Mouse (Mus musculus) left cerebral cortex, postnatal 14 days (tissue): ENCODE measurements around the gene Ttc7b. TPM values are rescaled to one million over a fixed set of nuclear protein-coding genes. Genes with fewer than 3 reads are reported as not detected.

ENCODE experiments used
- DNase-seq, 2 experiments: peaks; one replicate each; pipeline ENCODE4 v3.0.0; 2021 to 2022; ENCODE audit warnings: low spot score in 2 of 2, mixed read lengths in 1 of 2
- intact Hi-C: fragments of 180-260 bp; cut with DNase I; formaldehyde crosslinking; loops from one replicate; pipeline ENCODE4 v1.15.1; 2025
- long read RNA-seq, 2 experiments: library from polyadenylated mRNA; stranded (forward); transcript quantifications; one replicate each; pipeline ENCODE4 v2.0.0; 2021
- total RNA-seq, 2 experiments: library from RNA; stranded (reverse); gene quantifications; 2 replicates each; pipeline ENCODE4 v1.2.3; 2021

Ttc7b gene
- 100 to 1,000 TPM; 178 to 200 TPM for total RNA-seq
- long read RNA-seq, experiment 1, transcript Ttc7b-206 (21 exons, 3,307 nt), result minor isoform, 34 of 189 reads
- long read RNA-seq, experiment 1, transcript Ttc7b-201 (20 exons, 3,446 nt), result major isoform, 110 of 189 reads
- long read RNA-seq, experiment 1, partial matches to known transcripts, result 23 of 189 reads
- long read RNA-seq, experiment 1, other reads (novel, unspliced or antisense), result 20 of 189 reads
- long read RNA-seq, experiment 2, transcript Ttc7b-206 (21 exons, 3,307 nt), result minor isoform, 30 of 154 reads
- long read RNA-seq, experiment 2, transcript Ttc7b-201 (20 exons, 3,446 nt), result major isoform, 73 of 154 reads
- long read RNA-seq, experiment 2, partial matches to known transcripts, result 16 of 154 reads
- long read RNA-seq, experiment 2, other reads (novel, unspliced or antisense), result 31 of 154 reads

DNA sequence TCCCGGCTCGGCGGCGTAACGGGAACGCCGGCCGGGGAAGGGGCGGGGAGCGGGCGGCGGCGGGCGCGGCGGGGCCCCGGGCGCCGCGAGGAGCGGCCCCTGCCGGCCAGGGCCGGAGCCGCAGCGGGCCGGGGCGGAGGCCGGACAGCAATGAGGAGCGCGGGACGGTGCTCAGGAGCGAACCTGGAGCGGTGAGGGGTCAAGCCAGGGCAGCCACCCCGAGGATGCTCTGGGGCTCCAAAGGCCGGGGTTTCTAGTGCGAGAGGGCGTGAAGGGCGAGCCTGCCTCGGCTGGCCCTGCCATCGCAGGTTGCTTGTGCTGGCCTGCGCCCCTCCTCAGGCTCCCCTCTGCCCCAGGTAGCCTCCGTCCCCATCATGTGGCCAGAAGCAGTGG lies at the start of gene Ttc7b:
TSS of gene Ttc7b (minus strand) at position 33 of the 393 bp plus-strand sequence.
- intact Hi-C loops, result no loop called here
- peak in 1 of 2 experiments; percentile 58 for DNase-seq

DNA sequence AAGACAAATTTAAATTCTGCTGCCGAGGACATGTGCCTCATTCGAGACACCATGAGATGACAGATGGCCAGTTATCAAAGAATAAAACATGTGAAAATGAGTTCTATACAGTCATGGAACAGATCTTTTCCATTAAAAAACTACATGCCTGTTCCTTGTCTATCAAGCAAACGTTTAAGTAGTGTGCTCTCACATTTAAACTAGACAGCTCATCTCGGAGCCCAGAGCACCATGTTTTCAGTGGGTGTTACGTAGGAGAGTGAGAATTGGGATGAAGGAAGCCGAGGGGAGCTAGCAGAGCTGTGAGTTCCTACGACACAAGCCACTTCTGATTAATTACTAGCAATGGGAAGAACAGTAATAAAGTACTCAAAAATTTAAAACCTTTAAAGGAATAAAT lies 48.2 kb upstream of the Ttc7b start:
- intact Hi-C loops, result loop anchor here (5.0 kb wide), 1 partner anchor 217 kb away; no protein-coding TSS in a partner anchor
- peak; percentile 60 to 70 for DNase-seq

DNA sequence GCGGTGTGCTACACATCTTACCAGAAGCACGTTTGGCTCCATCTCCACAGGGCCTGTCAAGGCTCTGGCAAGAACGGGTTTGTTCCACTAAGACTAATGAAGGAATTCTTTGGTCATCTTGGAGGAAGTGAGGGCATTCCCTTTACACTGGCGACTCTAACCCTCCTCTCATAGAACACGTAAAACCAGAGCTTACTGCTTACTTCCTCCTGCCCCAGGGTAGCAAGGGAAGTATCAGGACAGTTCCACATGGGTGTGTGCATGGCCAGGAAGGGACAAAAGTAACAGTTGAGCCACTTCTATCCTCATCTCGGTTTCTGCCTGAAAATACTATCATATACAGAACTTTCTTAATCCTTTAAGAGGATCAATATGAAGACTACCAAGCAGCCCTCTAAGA lies 47.5 kb upstream of the Ttc7b start:
- DNase-seq, result no peak
- intact Hi-C loops, result loop anchor here (5.0 kb wide), 1 partner anchor 216 kb away; no protein-coding TSS in a partner anchor

DNA sequence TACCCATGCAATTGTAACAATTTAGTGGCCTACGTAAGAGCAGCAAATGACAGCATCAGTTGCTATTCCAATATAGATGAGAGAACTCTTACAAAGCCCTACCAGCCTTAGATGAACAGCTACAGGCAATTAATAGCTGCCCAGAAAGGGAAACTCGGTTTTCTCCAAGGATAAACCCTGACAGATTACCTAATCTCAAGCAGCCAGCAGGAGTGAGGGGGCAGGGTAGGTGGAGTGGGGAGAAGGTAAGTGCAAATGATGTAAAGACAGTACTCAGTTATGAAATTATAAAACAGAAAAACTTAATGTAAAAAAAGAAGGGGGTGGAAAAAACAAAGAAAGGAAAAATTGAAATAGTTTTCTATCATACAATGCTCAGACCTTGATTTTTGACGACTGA lies 47.0 kb upstream of the Ttc7b start:
- no peak for DNase-seq
- intact Hi-C loops, result loop anchor here (5.0 kb wide), 1 partner anchor 215 kb away; no protein-coding TSS in a partner anchor

DNA sequence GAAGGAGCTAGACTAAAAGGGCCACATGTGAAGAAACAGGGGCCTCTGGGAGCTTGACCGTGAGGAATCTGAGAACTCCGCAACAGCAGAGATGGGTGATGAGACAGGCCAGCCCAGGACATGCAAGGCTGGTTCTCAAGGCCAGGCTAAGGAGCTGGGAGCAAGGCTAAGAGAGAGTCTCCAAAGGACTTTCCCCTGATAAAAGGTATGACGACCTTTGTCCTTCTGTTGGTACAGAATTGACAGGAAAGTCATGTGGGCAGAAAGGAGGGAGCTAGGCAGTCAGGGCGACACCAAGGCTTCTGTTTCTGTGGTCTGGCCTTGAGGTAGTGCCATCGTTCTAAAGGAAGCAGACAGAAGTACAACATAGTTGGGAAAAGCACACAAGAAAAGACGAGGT lies 33.0 kb upstream of the Ttc7b start:
- DNase-seq, result no peak
- intact Hi-C loops, result no loop called here

DNA sequence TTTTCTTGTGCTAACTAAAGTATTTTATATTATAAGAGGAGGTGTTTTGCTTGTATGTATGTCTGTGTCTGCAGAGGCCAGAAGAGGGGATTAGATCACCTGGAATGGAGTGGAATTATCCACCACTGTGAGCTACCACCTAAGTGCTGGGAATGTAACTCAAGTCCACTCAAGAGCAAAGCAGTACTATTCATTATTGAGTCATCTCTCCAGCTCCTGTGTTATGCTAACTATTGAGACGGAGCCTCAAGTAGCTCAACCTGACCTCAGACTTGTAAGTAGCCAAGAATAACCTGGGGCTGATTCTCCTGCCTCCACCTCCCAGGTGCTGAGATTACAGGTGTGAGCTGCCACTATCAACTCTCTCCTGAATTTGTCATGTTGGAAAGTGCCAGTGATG lies 31.3 kb upstream of the Ttc7b start:
- DNase-seq, result no peak
- intact Hi-C loops, result no loop called here

DNA sequence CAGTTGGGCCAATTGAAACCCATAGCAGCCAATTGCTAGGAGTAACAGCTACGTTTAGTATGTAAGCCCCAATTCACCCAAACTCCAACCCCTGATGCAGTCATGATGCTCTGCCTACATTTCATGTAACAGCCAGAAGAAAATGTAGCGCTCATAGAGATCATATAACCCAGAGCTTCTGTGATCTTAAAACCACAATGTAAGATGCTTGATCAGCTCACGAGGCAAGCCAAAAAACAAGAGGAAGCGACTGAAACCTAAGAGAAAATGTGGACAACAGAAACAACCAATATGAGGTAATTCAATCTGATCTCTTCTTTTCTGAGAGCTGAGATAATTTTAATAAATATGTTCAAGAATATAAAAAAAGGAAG lies 23.6 kb upstream of the Ttc7b start:
- no peak for DNase-seq
- intact Hi-C loops, result no loop called here

DNA sequence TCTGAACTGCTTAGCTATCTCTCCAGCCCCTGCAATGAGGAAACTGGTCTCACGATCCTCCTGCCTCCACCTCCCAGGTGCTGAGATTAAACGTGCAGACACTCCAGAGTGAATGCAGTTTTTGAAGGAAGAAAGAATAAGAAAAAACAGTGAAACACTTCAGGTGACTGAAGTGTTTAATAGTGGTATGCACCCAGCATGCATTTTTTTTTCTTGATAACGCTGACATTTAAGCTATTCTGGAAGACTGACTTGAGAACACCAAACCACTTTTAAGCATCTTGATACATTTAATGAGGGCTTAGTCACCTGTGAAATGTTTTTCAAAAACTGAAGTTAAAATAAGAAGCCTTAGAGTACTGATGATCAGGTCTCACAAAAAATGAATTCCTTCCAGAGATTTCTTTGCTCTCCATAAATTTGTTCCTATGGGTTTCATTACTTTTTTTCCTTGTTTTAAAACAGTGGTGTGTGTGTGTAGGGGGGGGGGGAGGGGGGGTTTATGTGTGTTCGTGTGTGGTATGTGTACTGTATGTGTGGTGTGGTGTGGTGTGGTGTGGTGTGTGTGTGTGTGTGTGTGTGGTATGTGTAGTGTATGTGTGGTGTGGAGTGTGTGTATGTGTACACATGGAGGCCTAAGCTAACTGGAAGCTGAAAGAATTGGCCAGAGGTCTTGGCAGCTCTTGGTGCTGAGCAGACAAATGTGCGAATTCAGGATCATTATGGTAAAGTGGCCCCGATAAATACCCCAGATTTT lies 23.0 kb upstream of the Ttc7b start:
- no peak for DNase-seq
- intact Hi-C loops, result no loop called here

DNA sequence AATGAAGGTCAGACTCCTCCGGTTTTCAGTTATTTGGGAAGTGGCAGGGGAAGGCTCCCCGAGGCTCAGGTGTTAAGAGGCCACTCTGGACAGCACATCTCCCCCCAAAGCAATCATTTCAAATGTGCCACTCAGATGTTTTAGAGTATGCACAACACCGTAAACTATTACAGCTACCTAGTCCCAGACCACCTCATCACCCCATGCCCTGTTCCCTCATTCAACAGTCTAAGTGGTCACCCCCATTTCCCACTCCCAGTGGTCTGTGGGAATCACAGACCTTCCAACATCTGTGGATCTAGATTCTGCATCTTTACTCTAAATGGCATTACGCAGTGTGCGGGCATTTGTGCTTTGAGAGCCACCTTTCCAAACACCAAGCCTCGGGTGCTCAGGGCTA lies 21.9 kb upstream of the Ttc7b start:
- intact Hi-C loops, result no loop called here
- no peak for DNase-seq

DNA sequence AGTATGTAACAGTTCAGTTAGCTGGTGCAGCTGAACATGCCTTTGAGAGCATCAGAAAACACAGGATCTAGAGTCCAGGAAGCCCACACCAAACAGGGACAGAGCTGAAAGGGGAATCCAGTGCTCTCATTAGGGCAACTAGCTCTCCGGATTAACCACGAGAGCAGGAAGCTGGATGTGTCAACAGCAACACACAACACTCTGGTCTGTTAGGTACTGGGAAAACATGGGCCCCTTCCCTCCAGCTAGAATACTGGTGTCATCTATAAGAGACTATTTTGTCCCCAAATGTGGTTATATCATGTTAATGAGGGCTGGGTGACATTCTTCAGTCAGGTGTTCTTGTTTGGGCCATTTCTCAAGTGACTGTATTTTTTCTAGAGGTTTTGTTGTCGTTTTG lies 21.4 kb upstream of the Ttc7b start:
- intact Hi-C loops, result no loop called here
- DNase-seq, result no peak

DNA sequence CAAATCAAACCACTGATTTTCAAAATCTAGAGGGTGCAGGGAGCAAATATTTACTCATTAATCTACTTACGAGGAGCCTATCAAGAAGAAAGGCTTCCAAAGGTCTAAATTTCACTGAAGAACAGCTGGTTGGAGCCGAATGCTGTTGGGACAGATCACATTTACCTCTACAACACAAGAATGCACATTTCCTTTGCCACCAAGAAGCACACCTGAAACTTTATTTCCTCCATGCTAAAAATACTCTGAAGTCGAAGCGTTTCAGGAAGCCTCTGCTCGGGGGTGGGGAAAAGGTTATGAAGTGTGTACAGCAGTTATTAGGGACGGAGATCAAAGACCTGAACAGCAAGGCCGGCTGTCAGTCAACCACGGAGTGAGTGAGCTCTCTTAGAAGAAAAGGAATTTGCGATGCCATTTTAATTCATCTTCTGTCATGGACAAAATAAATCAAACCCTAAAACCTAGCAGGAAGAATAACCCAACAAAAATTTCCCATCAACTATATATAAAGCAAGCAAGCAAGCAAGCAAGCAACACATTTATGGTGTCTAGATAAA lies 18.6 kb upstream of the Ttc7b start:
- intact Hi-C loops, result no loop called here
- DNase-seq, result no peak

DNA sequence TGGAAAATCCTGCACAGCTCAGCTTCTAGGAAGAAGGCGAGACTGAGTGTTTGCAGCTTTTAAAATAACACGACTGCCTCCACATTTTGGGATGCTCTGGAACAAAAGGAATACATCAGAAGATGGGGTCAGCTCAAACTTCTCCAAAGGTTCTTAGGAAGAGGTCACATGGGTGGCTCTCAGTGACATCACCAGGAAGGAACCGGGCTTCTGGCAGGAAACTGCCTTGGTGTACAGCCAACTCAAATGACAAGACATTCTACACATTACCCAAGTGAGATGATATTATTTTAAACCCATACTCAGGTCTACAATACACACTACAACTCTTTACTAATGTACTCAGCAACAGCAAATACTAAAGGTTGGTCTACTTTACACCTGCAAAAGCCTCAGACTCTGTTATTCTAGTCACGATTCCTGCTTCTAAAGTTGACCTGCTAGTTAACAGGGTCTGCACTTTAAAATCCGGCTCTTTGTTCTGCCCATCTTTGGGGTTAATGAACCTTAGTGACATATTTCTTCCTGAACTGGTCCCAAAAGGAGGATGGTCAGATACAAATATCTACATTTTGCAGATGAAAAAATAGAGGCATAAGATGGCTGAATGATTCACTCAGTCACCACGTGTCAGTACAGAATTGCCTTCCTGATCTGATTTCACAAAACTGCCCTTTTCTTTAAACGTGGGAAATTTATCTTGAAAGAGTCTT lies 18.0 kb upstream of the Ttc7b start:
- intact Hi-C loops, result no loop called here
- no peak for DNase-seq

DNA sequence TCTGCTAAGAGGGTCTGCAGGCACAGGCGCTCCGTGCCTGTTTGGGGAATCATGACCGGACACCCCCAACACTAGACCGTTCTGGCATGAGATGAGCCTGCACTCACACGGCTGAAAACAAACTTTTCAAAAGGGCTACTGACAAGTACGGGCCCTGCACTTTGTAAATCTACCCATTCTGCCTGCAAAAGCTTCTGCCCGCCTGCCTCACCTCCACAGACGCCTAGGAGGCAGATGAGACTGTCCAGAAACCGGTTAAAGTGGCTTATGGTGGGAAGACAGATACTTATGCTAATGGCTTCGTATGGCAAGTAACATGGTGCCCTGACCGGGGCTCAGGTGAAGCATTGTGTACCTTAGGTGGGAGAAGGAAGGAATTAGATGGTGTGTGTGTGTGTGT lies 16.5 kb upstream of the Ttc7b start:
- DNase-seq, result no peak
- intact Hi-C loops, result no loop called here

DNA sequence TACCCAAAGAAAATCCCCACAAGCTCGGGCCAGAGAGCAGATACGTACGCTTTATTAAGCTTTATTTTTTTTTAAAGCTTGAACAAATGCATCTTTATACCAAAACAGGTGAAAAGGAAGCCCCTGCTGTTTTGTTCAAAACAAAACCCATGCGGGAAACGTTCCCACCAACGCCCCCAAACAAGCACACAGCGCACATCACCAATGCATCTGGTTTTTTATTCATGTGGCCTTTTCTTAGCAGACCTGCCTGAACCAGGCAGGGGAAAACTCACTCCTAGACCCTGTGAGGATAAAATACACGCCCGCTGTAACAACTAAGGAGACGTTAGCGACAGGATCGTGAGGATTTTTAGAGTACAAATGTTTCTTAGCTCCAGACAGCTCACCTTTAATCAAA lies 14.4 kb upstream of the Ttc7b start:
- intact Hi-C loops, result no loop called here
- no peak for DNase-seq

DNA sequence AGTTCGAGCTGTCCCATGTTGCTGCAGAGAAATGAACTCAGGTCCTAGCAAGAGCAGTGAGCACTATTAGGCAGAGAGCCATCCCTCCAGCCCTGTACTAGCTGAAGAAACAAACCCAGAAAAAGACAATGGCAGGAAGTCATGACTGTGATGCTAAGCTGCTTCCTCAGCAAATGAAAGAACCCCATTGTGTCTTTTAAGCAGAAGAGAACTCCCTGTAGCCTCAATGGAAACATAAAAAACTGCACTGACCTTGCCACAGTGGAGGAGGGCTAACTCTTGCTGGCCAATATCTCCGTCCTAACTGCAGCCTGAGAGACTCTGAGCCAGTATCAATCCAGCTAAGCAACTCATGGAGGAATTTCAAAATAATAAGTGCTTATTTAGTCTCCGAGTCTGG lies 13.4 kb upstream of the Ttc7b start:
- no peak for DNase-seq
- intact Hi-C loops, result no loop called here

DNA sequence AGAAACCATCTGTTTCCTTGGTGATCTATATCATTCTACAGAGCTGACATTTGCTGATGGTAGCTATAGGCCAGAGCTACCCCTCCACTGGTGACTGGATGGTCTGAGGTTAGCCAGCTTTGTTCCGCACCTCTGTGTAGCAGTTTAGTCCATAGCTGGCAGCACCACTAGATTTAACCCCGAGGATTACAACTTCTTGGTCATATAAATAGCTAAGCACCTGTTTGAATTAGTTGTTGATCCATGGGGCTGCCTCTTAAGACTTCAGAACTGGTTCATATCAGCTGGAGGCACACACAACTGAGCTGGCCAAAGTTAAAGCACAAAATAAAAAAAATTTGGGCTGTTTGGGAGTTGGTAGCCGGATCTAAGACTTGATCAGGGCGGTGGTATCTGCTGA lies 12.6 kb upstream of the Ttc7b start:
- DNase-seq, result no peak
- intact Hi-C loops, result no loop called here

DNA sequence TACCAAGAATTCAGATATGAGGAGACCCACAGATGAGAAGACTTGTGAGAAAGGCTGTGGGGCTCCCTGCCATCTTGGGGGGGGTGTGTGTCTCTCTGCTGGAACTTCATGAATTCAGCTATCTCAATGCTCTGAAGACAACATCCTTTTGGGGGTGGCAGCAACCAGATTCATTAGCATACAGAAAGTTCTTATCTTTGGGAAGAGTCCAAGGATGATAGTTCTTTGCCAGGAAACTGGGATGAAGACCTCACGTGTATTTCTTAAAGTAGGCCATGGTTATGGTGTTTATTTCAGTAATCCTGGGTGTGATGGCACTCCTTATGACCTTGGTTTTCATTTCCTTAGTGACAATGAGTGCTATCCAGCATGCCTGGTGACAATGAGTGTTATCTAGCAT lies 11.1 kb upstream of the Ttc7b start:
- intact Hi-C loops, result no loop called here
- DNase-seq, result no peak

DNA sequence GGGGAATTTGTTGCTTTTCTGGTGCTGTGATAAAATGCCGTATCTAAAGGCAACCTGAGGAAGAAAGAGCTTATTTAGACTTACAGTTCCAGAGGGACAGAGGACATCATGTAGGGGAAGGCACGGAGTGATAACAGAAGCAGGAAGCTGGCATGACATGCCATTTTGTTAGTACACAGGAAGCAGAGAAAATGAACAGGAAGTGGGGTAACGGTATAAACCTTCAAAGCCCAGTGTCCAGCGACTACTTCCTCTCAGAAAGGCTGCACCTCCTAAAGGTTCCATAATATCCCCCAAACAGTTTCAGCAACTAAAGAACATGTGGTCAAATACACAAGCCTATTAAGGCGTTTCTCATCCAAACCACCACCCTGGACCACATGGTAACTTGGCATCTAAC lies 10.2 kb upstream of the Ttc7b start:
- intact Hi-C loops, result no loop called here
- no peak for DNase-seq

DNA sequence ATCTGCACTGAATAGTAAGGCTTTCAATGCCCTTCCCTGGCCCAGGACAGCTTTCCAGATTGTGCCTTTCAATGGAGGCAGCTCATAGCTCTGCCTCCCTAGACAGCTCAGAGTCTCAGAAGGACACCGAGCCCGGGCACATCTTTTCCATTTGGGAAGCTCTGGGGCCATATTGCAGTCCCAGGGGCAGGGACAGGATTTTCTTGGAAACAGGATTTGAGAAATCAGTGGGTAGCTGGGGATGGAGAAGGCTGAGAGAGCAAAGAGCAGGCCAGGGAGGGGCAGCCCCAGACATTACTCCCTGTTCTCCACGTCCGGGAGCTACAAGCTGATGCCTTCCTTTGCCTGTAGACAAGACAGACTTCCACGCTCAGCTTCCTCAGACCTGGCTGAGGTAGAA lies 9.0 kb upstream of the Ttc7b start:
- intact Hi-C loops, result no loop called here
- DNase-seq, result no peak

DNA sequence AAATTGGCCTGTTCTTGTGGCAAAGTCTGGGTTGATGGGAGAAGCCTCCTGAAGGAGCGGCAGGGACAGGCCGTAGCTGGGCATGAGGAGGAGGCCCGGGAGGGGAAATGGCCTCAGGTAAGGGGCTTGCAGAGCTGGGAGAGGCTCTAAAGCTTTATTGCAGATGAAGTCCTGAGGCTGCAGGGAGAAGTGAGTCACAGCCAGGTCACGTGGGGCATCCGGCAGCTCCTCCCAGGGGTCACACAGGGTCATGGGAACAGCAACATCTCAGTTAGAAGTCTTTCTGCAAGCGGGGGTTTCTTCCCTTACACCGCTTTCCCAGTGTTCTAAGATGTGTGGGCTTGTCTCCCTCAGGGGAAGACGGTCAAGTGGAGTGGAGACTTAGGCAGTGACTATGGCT lies 8.5 kb upstream of the Ttc7b start:
- no peak for DNase-seq
- intact Hi-C loops, result no loop called here
